Comparison of ENCODE assay signal across 12 mouse cellular contexts in genomic region chr5:143674576-143674975, GRCm38 (mm10). TPM values are rescaled to one million over a fixed set of nuclear protein-coding genes. Genes with fewer than 3 reads are reported as not detected.
DNase-seq lines count a peak whose midpoint lies in the region; ATAC-seq and TF ChIP-seq lines count a peak whose summit lies in the region.
"Had no signal": no experiment of that assay in that cellular context is flagged by ENCODE, and none has a peak within 500 bp of the region (broad histone marks: within the 10 kb centered on the region; RNA-seq: fewer than 3 reads in every experiment).

No protein-coding gene starts in this region.

- TF ChIP-seq POLR2A in embryonic fibroblast, embryonic 13.5 days (IDR thresholded peaks at IDR 0.05; ENCODE audit: low read depth, low read length) = no peak

- WGBS in kidney, embryonic 15.5 days = 47% methylated on average over 5 of the region's 5 CpGs
- WGBS in hindbrain, embryonic 13.5 days = 74% methylated on average over 5 of the region's 5 CpGs

- DNase-seq in kidney, postnatal 36 days = no peak
- peak; percentile 44 for DNase-seq in 3134 (ENCODE audit: extremely low read depth, insufficient read length, low spot score)
- no peak for DNase-seq in G1E (ENCODE audit: low spot score)
- no peak for DNase-seq in gastrocnemius, postnatal 14 days
- DNase-seq: cerebellum, adult 9-10 months; heart, postnatal 14 days had no signal

- no peak for TF ChIP-seq CTCF in G1E (IDR thresholded peaks at IDR 0.05; ENCODE audit: low read depth, low read length)
- no peak for TF ChIP-seq CTCF in embryonic fibroblast, embryonic 13.5 days (IDR thresholded peaks at IDR 0.05; ENCODE audit: borderline replicate concordance, insufficient read depth, low read length)

- H3K4me3 ChIP-seq in kidney, embryonic 15.5 days (replicated peaks) = no peak overlapping the region
- H3K4me3 ChIP-seq in G1E (ENCODE audit: low read depth, low read length) = no peak overlapping the region; the same call in 1 of the 2 replicates
- no peak overlapping the region for H3K4me3 ChIP-seq in embryonic fibroblast, embryonic 13.5 days (ENCODE audit: insufficient read depth, low read length)
- H3K4me3 ChIP-seq in hindbrain, embryonic 13.5 days = no peak overlapping the region
- H3K4me3 ChIP-seq: neural tube, embryonic 13.5 days had no signal

- intact Hi-C loops in gastrocnemius, postnatal 14 days (cut with DNase I; ENCODE audit: low total_unique reads) = no loop called here

- H3K4me2 ChIP-seq in kidney, embryonic 15.5 days = no peak overlapping the region
- H3K4me2 ChIP-seq in hindbrain, embryonic 13.5 days = no peak overlapping the region
- H3K4me2 ChIP-seq: neural tube, embryonic 13.5 days had no signal

- H3K4me1 ChIP-seq in kidney, embryonic 15.5 days = peaks cover 66% of the 10 kb centered on the region
- H3K4me1 ChIP-seq in G1E (ENCODE audit: insufficient read depth, low read depth, low read length) = peaks cover 94% of the 10 kb centered on the region
- peaks cover 50% of the 10 kb centered on the region for H3K4me1 ChIP-seq in embryonic fibroblast, embryonic 13.5 days (ENCODE audit: control insufficient read depth, insufficient read depth, low read length)
- peaks cover 3% of the 10 kb centered on the region; the same call in 1 of the 2 replicates for H3K4me1 ChIP-seq in hindbrain, embryonic 13.5 days (replicated peaks)

- H3K27me3 ChIP-seq in kidney, embryonic 15.5 days = no peaks in the 10 kb centered on the region
- no peaks in the 10 kb centered on the region for H3K27me3 ChIP-seq in G1E (ENCODE audit: insufficient read depth, low read length)
- no peaks in the 10 kb centered on the region for H3K27me3 ChIP-seq in hindbrain, embryonic 13.5 days
- H3K27me3 ChIP-seq: CH12.LX; neural tube, embryonic 13.5 days had no signal

- no peaks in the 10 kb centered on the region for H3K9me3 ChIP-seq in kidney, embryonic 15.5 days (replicated peaks)
- H3K9me3 ChIP-seq in G1E (replicated peaks) = no peaks in the 10 kb centered on the region
- H3K9me3 ChIP-seq in hindbrain, embryonic 13.5 days = no peaks in the 10 kb centered on the region
- H3K9me3 ChIP-seq: neural tube, embryonic 13.5 days had no signal

- H3K36me3 ChIP-seq in kidney, embryonic 15.5 days = no peaks in the 10 kb centered on the region
- H3K36me3 ChIP-seq in G1E (replicated peaks) = peaks cover 69% of the 10 kb centered on the region
- no peaks in the 10 kb centered on the region for H3K36me3 ChIP-seq in hindbrain, embryonic 13.5 days
- H3K36me3 ChIP-seq: neural tube, embryonic 13.5 days had no signal

- no peak overlapping the region for H3K9ac ChIP-seq in kidney, embryonic 15.5 days
- no peak overlapping the region for H3K9ac ChIP-seq in hindbrain, embryonic 13.5 days
- H3K9ac ChIP-seq: neural tube, embryonic 13.5 days had no signal

- H3K27ac ChIP-seq in kidney, embryonic 15.5 days = peak overlapping the region; percentile 29; the same call in 1 of the 2 replicates
- H3K27ac ChIP-seq in embryonic fibroblast, embryonic 13.5 days (ENCODE audit: insufficient read depth, low read length) = peak overlapping the region; percentile 23; the same call in 1 of the 2 replicates
- no peak overlapping the region; the same call in 1 of the 2 replicates for H3K27ac ChIP-seq in hindbrain, embryonic 13.5 days
- H3K27ac ChIP-seq: hindbrain, postnatal 0 days; neural tube, embryonic 13.5 days had no signal

- ATAC-seq in kidney, embryonic 15.5 days (replicated peaks; ENCODE audit: low FRiP score) = no peak
- ATAC-seq in G1E (ENCODE audit: extremely low read depth, insufficient number of reproducible peaks, low FRiP score, poor library complexity, severe bottlenecking) = peak; percentile 69
- no peak for ATAC-seq in hindbrain, embryonic 13.5 days (ENCODE audit: low FRiP score)
- ATAC-seq: hindbrain, postnatal 0 days had no signal

RNA-seq across cellular contexts. Expression of gene Cyth3, which starts 52.3 kb away (rescaled TPM):
- 66.0 and 71.5 TPM in 2 replicates for polyA plus RNA-seq in kidney, embryonic 15.5 days (2015; fragmentation: Nextera tagmentation; extraction: Ambion mirVana)
- total RNA-seq in G1E (2014; fragmentation: Nextera tagmentation) (242 and 246 TPM in 2 replicates), G1E (2017) (174 and 191 TPM in 2 replicates)
- polyA plus RNA-seq in G1E (2012) = 70.4 and 76.3 TPM in 2 replicates
- polyA plus RNA-seq in embryonic fibroblast, embryonic 13.5 days (2011; ENCODE audit: insufficient read length, low read depth, missing spikeins) = 130 and 134 TPM in 2 replicates
- total RNA-seq in gastrocnemius, postnatal 14 days (2021) = 10 to 100 TPM; 33.5 to 39.5 TPM
- 34.2 and 37.9 TPM in 2 replicates for polyA plus RNA-seq in hindbrain, embryonic 13.5 days (2015; fragmentation: Nextera tagmentation; extraction: Ambion mirVana)

RNA-seq across cellular contexts. Expression of gene Usp42, which starts 57.5 kb away (rescaled TPM):
- 17.9 and 19.0 TPM in 2 replicates for polyA plus RNA-seq in kidney, embryonic 15.5 days (2015; fragmentation: Nextera tagmentation; extraction: Ambion mirVana)
- 34.7 and 39.2 TPM in 2 replicates for total RNA-seq in G1E (2014; fragmentation: Nextera tagmentation)
- total RNA-seq in G1E (2017) = 5.6 and 5.8 TPM in 2 replicates
- 21.3 and 23.4 TPM in 2 replicates for polyA plus RNA-seq in G1E (2012)
- polyA plus RNA-seq in embryonic fibroblast, embryonic 13.5 days (2011; ENCODE audit: insufficient read length, low read depth, missing spikeins) = 17.2 and 18.5 TPM in 2 replicates
- 1 to 10 TPM; 6.2 to 6.5 TPM for total RNA-seq in gastrocnemius, postnatal 14 days (2021)
- 28.6 and 29.3 TPM in 2 replicates for polyA plus RNA-seq in hindbrain, embryonic 13.5 days (2015; fragmentation: Nextera tagmentation; extraction: Ambion mirVana)
